Mouse (Mus musculus) heart, postnatal 36 days (tissue): ENCODE results near the gene Hps5. TPM values are rescaled to one million over a fixed set of nuclear protein-coding genes. Genes with fewer than 3 reads are reported as not detected.
"Not testable (repeated sequence)": the region's sequence is repeated elsewhere in the genome, so short reads cannot be mapped to it uniquely, and the experiment has no call there.

Source experiments
- DNase-seq, 2 experiments: peaks; one replicate each; pipeline ENCODE4 v3.0.0; 2021 to 2022
- intact Hi-C: fragments of 180-260 bp; cut with DNase I; formaldehyde crosslinking; loops from one replicate; pipeline ENCODE4 v1.15.1; 2025
- total RNA-seq, 2 experiments: library from RNA; stranded (reverse); gene quantifications; 2 replicates each; pipeline ENCODE4 v1.2.3; 2021

Hps5 gene
- 10 to 100 TPM in 1 of 2 experiments, 1 to 10 TPM in 1; 8.8 to 12.7 TPM for total RNA-seq

- peak; percentile 98 for DNase-seq
- intact Hi-C loops, result loop anchor here (1.0 to 5.0 kb wide), 3 partner anchors 50 to 213 kb away; partner anchors contain the start of genes Spty2d1 and Tsg101
Observed at GRCm38 (mm10) chr7:46795287-46796205, at the start of gene Hps5, which contains the start of gene Gtf2h1. TSS of gene Hps5 (minus strand) at chr7:46796064. TSS of gene Gtf2h1 (plus strand) at chr7:46796103.

GRCm38 (mm10) chr7:46845211-46845977 lies 49.5 kb upstream of the Hps5 start:
- DNase-seq, result peak; percentile 94 to 98
- intact Hi-C loops, result loop anchor here (1.0 to 5.0 kb wide), 3 partner anchors 49 to 162 kb away; partner anchors contain the start of genes Gtf2h1, Hps5, Spty2d1 and Tsg101

GRCm38 (mm10) chr7:46843576-46843975 lies 47.7 kb upstream of the Hps5 start:
- no peak for DNase-seq
- intact Hi-C loops, result no loop called here

GRCm38 (mm10) chr7:46842278-46842677 lies 46.4 kb upstream of the Hps5 start:
- intact Hi-C loops, result no loop called here
- DNase-seq, result no peak

- intact Hi-C loops, result no loop called here
- no peak for DNase-seq
Observed at GRCm38 (mm10) chr7:46840787-46841525, 45.1 kb upstream of the Hps5 start, which contains the start of gene Ldha. TSS of gene Ldha (plus strand) at chr7:46841475.

GRCm38 (mm10) chr7:46840326-46840725 lies 44.5 kb upstream of the Hps5 start:
- DNase-seq, result no peak
- intact Hi-C loops, result no loop called here

GRCm38 (mm10) chr7:46839861-46840260 lies 44.0 kb upstream of the Hps5 start:
- intact Hi-C loops, result loop anchor here (5.0 kb wide), 1 partner anchor 162 kb away; no protein-coding TSS in a partner anchor
- no peak for DNase-seq

GRCm38 (mm10) chr7:46839446-46839845 lies 43.6 kb upstream of the Hps5 start:
- peak in 1 of 2 experiments; percentile 23 for DNase-seq

GRCm38 (mm10) chr7:46838891-46839302 lies 43.0 kb upstream of the Hps5 start:
- intact Hi-C loops, result loop anchor here (5.0 kb wide), 1 partner anchor 163 kb away; no protein-coding TSS in a partner anchor
- DNase-seq, result peak; percentile 62 to 72

More at GRCm38 (mm10) chr7:46839446-46839845, 43.6 kb upstream of the Hps5 start:
- intact Hi-C loops, result loop anchor here (5.0 kb wide), 1 partner anchor 163 kb away; no protein-coding TSS in a partner anchor

GRCm38 (mm10) chr7:46838104-46838671 lies 42.3 kb upstream of the Hps5 start:
- DNase-seq, result peak; percentile 46 to 49
- intact Hi-C loops, result loop anchor here (5.0 kb wide), 1 partner anchor 164 kb away; no protein-coding TSS in a partner anchor

GRCm38 (mm10) chr7:46837073-46837472 lies 41.2 kb upstream of the Hps5 start:
- intact Hi-C loops, result loop anchor here (5.0 kb wide), 1 partner anchor 165 kb away; no protein-coding TSS in a partner anchor
- DNase-seq, result no peak

GRCm38 (mm10) chr7:46836357-46836756 lies 40.5 kb upstream of the Hps5 start:
- intact Hi-C loops, result loop anchor here (5.0 kb wide), 1 partner anchor 166 kb away; no protein-coding TSS in a partner anchor
- DNase-seq, result no peak

- intact Hi-C loops, result loop anchor here (5.0 kb wide), 1 partner anchor 167 kb away; no protein-coding TSS in a partner anchor
- no peak for DNase-seq
Observed at GRCm38 (mm10) chr7:46834994-46835610, 39.2 kb upstream of the Hps5 start.

- no peak for DNase-seq
- intact Hi-C loops, result no loop called here
Observed at GRCm38 (mm10) chr7:46833670-46834255, 37.9 kb upstream of the Hps5 start.

- intact Hi-C loops, result no loop called here
- no peak for DNase-seq
Observed at GRCm38 (mm10) chr7:46833266-46833665, 37.4 kb upstream of the Hps5 start.

- intact Hi-C loops, DNase-seq: not testable (repeated sequence)
Observed at GRCm38 (mm10) chr7:46832112-46832810, 36.4 kb upstream of the Hps5 start.

- intact Hi-C loops, result loop anchor here (2.0 kb wide), 1 partner anchor 19 kb away; no protein-coding TSS in a partner anchor
Observed at GRCm38 (mm10) chr7:46831693-46832092, 35.8 kb upstream of the Hps5 start.

More at GRCm38 (mm10) chr7:46831693-46832092, 35.8 kb upstream of the Hps5 start:
- DNase-seq, result no peak
